In the genomic region with DNA sequence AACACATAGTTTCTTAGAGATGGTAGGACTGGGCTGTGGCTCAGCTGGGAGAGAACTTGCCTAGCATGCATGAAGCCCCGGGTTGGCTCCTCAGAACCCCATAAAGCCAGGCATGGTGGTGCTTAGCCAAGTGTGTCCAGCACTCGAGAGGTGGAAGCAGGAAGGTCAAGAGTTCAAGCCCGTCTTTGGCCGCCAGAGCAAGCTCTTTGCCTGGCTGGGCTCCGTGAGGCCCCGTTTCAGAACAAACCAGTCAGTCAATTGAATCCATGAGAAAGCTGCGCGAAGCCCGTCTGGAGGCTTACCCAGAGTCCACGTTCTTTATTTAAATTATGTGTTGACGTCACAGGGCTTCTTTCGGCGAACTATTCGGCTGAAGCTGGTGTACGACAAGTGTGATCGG, we compare ENCODE assay signal across 23 mouse cellular contexts. TPM values are rescaled to one million over a fixed set of nuclear protein-coding genes. Genes with fewer than 3 reads are reported as not detected.
DNase-seq lines count a peak whose midpoint lies in the region; ATAC-seq lines count a peak whose summit lies in the region.
"Had no signal": no experiment of that assay in that cellular context is flagged by ENCODE, and none has a peak within 500 bp of the region (broad histone marks: within the 10 kb centered on the region; RNA-seq: fewer than 3 reads in every experiment).

No protein-coding gene starts in this region.

- no peak overlapping the region for H3K4me3 ChIP-seq in heart, embryonic 16.5 days (ENCODE audit: low read length)
- H3K4me3 ChIP-seq in heart, embryonic 12.5 days, result no peak overlapping the region
- H3K4me3 ChIP-seq: embryonic facial prominence, embryonic 12.5 days; forebrain, embryonic 15.5 days; heart, embryonic 13.5 days; hindbrain, embryonic 10.5 days had no signal

- no peaks in the 10 kb centered on the region for H3K27me3 ChIP-seq in heart, embryonic 16.5 days (ENCODE audit: control insufficient read depth, insufficient read depth, low read length)
- H3K27me3 ChIP-seq in heart, embryonic 12.5 days (replicated peaks), result no peaks in the 10 kb centered on the region
- H3K27me3 ChIP-seq: embryonic facial prominence, embryonic 12.5 days; forebrain, embryonic 15.5 days; heart, embryonic 13.5 days had no signal

- no peaks in the 10 kb centered on the region for H3K9me3 ChIP-seq in heart, embryonic 16.5 days (replicated peaks; ENCODE audit: control insufficient read depth, low read length)
- H3K9me3 ChIP-seq in heart, embryonic 12.5 days (replicated peaks), result no peaks in the 10 kb centered on the region
- H3K9me3 ChIP-seq: embryonic facial prominence, embryonic 12.5 days; forebrain, embryonic 15.5 days; heart, embryonic 13.5 days; hindbrain, embryonic 10.5 days had no signal

- H3K4me1 ChIP-seq in heart, embryonic 16.5 days (ENCODE audit: control insufficient read depth, insufficient read depth, low read length), result peaks cover 17% of the 10 kb centered on the region
- H3K4me1 ChIP-seq in heart, embryonic 12.5 days (replicated peaks), result peaks cover 17% of the 10 kb centered on the region
- H3K4me1 ChIP-seq: embryonic facial prominence, embryonic 12.5 days; forebrain, embryonic 15.5 days; hindbrain, embryonic 10.5 days had no signal

- H3K36me3 ChIP-seq in heart, embryonic 16.5 days (ENCODE audit: control insufficient read depth, insufficient read depth), result peaks cover 9% of the 10 kb centered on the region
- no peaks in the 10 kb centered on the region for H3K36me3 ChIP-seq in heart, embryonic 12.5 days
- H3K36me3 ChIP-seq: embryonic facial prominence, embryonic 12.5 days; forebrain, embryonic 15.5 days; hindbrain, embryonic 10.5 days had no signal

- peak; percentile 86 for DNase-seq in heart, adult 11 months
- DNase-seq in heart, adult 18-20 months, result no peak
- DNase-seq in kidney, adult 9 months, result peak; percentile 64
- no peak for DNase-seq in kidney, adult 18-20 months
- DNase-seq in kidney, postnatal 36 days, result peak; percentile 51 to 61
- no peak for DNase-seq in right cerebral cortex, postnatal 4 days
- DNase-seq: adrenal gland, postnatal 10 days; B cell, adult 2 months; cerebellum, adult 11 months; cerebellum, adult 8-10 months; cerebellum, postnatal 14 days; gastrocnemius, postnatal 10 days; heart, postnatal 14 days had no signal

- H3K9ac ChIP-seq in heart, embryonic 16.5 days (ENCODE audit: low read length), result no peak overlapping the region
- H3K9ac ChIP-seq in heart, embryonic 12.5 days, result no peak overlapping the region
- H3K9ac ChIP-seq: embryonic facial prominence, embryonic 12.5 days; forebrain, embryonic 15.5 days; heart, embryonic 13.5 days; hindbrain, embryonic 14.5 days had no signal

- H3K4me2 ChIP-seq in heart, embryonic 16.5 days (ENCODE audit: low read depth, low read length), result no peak overlapping the region
- H3K4me2 ChIP-seq in heart, embryonic 12.5 days, result no peak overlapping the region
- H3K4me2 ChIP-seq: embryonic facial prominence, embryonic 12.5 days; forebrain, embryonic 15.5 days; heart, embryonic 13.5 days; hindbrain, embryonic 14.5 days had no signal

- 0 out of 2 replicates have a peak overlapping the region, but pooled peaks have one; percentile 3 for H3K27ac ChIP-seq in heart, embryonic 16.5 days (ENCODE audit: low read length)
- H3K27ac ChIP-seq in heart, embryonic 12.5 days (ENCODE audit: poor library complexity, severe bottlenecking), result no peak overlapping the region
- H3K27ac ChIP-seq: embryonic facial prominence, embryonic 12.5 days; forebrain, embryonic 15.5 days; heart, embryonic 13.5 days; hindbrain, embryonic 10.5 days; hindbrain, embryonic 14.5 days had no signal

- WGBS in heart, embryonic 16.5 days, result 69% methylated on average over 16 of the region's 16 CpGs
- WGBS in heart, embryonic 12.5 days, result 74% methylated on average over 16 of the region's 16 CpGs

- ATAC-seq in heart, embryonic 16.5 days (replicated peaks; ENCODE audit: extremely low read depth, insufficient read depth, low FRiP score), result no peak
- no peak for ATAC-seq in heart, embryonic 12.5 days (ENCODE audit: insufficient number of reproducible peaks, low FRiP score)
- ATAC-seq: CD4-positive, CD25-positive, alpha-beta regulatory T cell, adult 4 months; forebrain, embryonic 15.5 days had no signal

RNA-seq across cellular contexts. Expression of gene Cdpf1, which starts 22.9 kb away (rescaled TPM):
- total RNA-seq in heart, adult 18-20 months (2021), result 10 to 100 TPM; 32.5 to 33.9 TPM
- polyA plus RNA-seq in heart, embryonic 16.5 days (2015; fragmentation: Nextera tagmentation; extraction: Ambion mirVana), result 48.8 and 49.8 TPM in 2 replicates
- 34.4 and 35.7 TPM in 2 replicates for polyA plus RNA-seq in heart, embryonic 12.5 days (2016; fragmentation: Nextera tagmentation; extraction: Ambion mirVana)

RNA-seq across cellular contexts. Expression of gene Pkdrej, which starts 32.9 kb away (rescaled TPM):
- total RNA-seq in heart, adult 18-20 months (2021), result 1 to 10 TPM; 3.5 to 4.1 TPM
- 0.50 and 0.53 TPM in 2 replicates for polyA plus RNA-seq in heart, embryonic 16.5 days (2015; fragmentation: Nextera tagmentation; extraction: Ambion mirVana)
- polyA plus RNA-seq in heart, embryonic 12.5 days (2016; fragmentation: Nextera tagmentation; extraction: Ambion mirVana), result 0.14 and 0.19 TPM in 2 replicates
- polyA plus RNA-seq: CD4-positive, CD25-positive, alpha-beta regulatory T cell, adult 4 months; forebrain, embryonic 11.5 days; hindbrain, embryonic 10.5 days had no signal

RNA-seq across cellular contexts. Expression of gene Ttc38, which starts 43.5 kb away (rescaled TPM):
- total RNA-seq in heart, adult 18-20 months (2021), result 10 to 100 TPM; 15.2 to 21.4 TPM
- 4.9 and 6.2 TPM in 2 replicates for polyA plus RNA-seq in heart, embryonic 16.5 days (2015; fragmentation: Nextera tagmentation; extraction: Ambion mirVana)
- polyA plus RNA-seq in heart, embryonic 12.5 days (2016; fragmentation: Nextera tagmentation; extraction: Ambion mirVana), result 3.3 and 3.6 TPM in 2 replicates

RNA-seq across cellular contexts. Expression of gene Ppara, which starts 53.9 kb away (rescaled TPM):
- total RNA-seq in heart, adult 18-20 months (2021), result 10 to 100 TPM; 73.1 to 74.9 TPM
- 20.3 and 21.5 TPM in 2 replicates for polyA plus RNA-seq in heart, embryonic 16.5 days (2015; fragmentation: Nextera tagmentation; extraction: Ambion mirVana)
- 2.3 and 3.3 TPM in 2 replicates for polyA plus RNA-seq in heart, embryonic 12.5 days (2016; fragmentation: Nextera tagmentation; extraction: Ambion mirVana)
- total RNA-seq: common myeloid progenitor, adult 5-6 weeks had no signal

Comparison
In these comparisons a context has a peak if more than half of its experiments do, and no peak if none do; other contexts are left out.
1. DNase-seq: peak in heart, adult 11 months (single experiment), kidney, adult 9 months (single experiment) and kidney, postnatal 36 days (2 of 2); none in heart, adult 18-20 months (0 of 2), kidney, adult 18-20 months (single experiment) and right cerebral cortex, postnatal 4 days (single experiment).